Mouse (Mus musculus): ENCODE data around the gene Dapk2. TPM values are rescaled to one million over a fixed set of nuclear protein-coding genes. Genes with fewer than 3 reads are reported as not detected.

The Dapk2 gene
- polyA plus RNA-seq, 2 experiments from 2014 or later, result 0.81 TPM; not detected in 1

Other genes with a start within 250 kb of the Dapk2 start
- gene Trip4, start 249.4 kb upstream of the Dapk2 start, polyA plus RNA-seq (2017; shearing (Covaris generic)), result 10 to 100 TPM; 39.7 to 54.7 TPM
- gene Csnk1g1, start 249.3 kb upstream of the Dapk2 start, polyA plus RNA-seq (2017; shearing (Covaris generic)), result 10 to 100 TPM; 37.5 to 47.8 TPM
- gene Ppib, start 98.0 kb upstream of the Dapk2 start, polyA plus RNA-seq (2017; shearing (Covaris generic)), result 100 to 1,000 TPM; 439 to 492 TPM
- 1 to 10 TPM; 1.5 to 2.6 TPM for gene Snx22, start 88.5 kb upstream of the Dapk2 start, polyA plus RNA-seq (2017; shearing (Covaris generic))
- gene Snx1, start 31.6 kb upstream of the Dapk2 start, polyA plus RNA-seq (2017; shearing (Covaris generic)), result 10 to 100 TPM; 94.0 to 96.9 TPM
- 100 to 1,000 TPM; 142 to 150 TPM for gene Ciao2a, start 31.6 kb upstream of the Dapk2 start, polyA plus RNA-seq (2017; shearing (Covaris generic))
- 10 to 100 TPM; 40.2 to 45.8 TPM for gene Herc1, start 192.2 kb downstream of the Dapk2 start, polyA plus RNA-seq (2017; shearing (Covaris generic))